Mouse (Mus musculus): ENCODE results near the gene 1190007I07Rik. TPM values are rescaled to one million over a fixed set of nuclear protein-coding genes. Genes with fewer than 3 reads are reported as not detected.
A peak's percentile ranks its signal among the peaks of the same experiment; 100 is the strongest.
"Not testable (repeated sequence)": the region's sequence is repeated elsewhere in the genome, so short reads cannot be mapped to it uniquely, and the experiment has no call there.

The 1190007I07Rik gene
- polyA plus RNA-seq, 1 experiment from 2014 or later: 35.6 TPM

DNA sequence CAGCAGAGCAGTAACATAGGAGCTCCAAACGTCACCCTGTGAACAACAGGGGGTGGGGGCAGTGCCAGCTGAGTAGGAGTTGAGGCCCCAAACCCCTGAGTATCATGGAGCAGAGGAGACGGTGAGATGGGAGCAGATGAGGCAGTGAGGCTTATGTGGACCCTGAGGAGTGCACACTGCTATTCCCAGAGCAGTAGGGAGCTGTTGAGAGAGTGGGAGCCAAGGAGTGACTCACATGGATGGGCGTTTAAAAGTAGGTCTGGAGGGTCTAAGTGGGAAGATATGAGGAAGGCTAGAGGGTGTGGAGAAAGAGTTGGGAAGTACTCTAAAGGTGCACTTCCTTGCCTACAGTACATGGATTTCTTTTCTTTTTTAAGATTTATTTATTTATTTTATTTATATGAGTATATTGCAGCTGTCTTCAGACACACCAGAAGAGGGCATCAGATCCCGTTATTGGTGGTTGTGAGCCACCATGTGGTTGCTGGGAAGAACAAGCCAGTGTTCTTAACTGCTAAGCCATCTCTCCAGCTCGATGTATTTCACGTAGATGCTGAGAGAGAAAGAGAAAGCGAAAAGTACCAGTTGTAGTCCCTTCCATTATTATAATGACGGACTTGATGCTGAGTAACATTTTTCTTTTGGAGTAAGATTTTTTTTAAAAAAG lies 16.1 kb upstream of the 1190007I07Rik start:
- Histone ChIP-seq H3K4me3 (ENCODE audit: low read depth, low read length) (no peak overlapping the region), H3K4me1 (ENCODE audit: insufficient read depth) (no peaks in the 10 kb centered on the region), H3K36me3 (ENCODE audit: insufficient read depth) (peaks cover 71% of the 10 kb centered on the region), H3K27ac (ENCODE audit: low read depth) (no peak overlapping the region), H3K9ac (no peak overlapping the region), H3K4me2 (no peak overlapping the region), H3K9me3 (ENCODE audit: low read depth, low read length) (no peaks in the 10 kb centered on the region), H3K27me3 (ENCODE audit: insufficient read depth, low read length) (no peaks in the 10 kb centered on the region)
- 88% methylated on average over 8 of the region's 8 CpGs for WGBS
- DNase-seq (no peak), ATAC-seq (ENCODE audit: insufficient read depth) (no peak)
- TF ChIP-seq CTCF (IDR thresholded peaks at IDR 0.05; ENCODE audit: low read depth): no peak

DNA sequence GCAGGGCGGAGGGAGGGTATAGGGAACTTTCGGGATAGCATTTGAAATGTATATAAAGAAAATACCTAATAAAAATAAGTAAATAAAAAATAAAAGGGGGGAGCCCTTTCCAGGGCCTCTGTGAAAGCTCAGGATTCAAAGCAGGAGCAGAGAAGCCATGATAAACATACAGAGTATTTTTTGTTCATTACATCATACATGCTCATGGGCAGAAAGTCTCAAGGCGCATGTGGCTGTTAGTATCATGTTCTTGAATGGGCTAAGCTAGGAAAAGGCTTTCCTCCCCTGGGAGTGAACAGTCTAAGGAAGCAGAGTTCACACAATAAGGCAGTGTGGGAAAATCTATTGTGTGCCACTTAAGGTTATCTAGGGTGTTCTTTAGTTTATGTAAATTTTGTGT lies 13.3 kb upstream of the 1190007I07Rik start:
- H3K4me2 ChIP-seq: no peak overlapping the region
- H3K4me3 ChIP-seq (ENCODE audit: low read depth, low read length): no peak overlapping the region
- ATAC-seq (ENCODE audit: insufficient read depth): no peak
- peaks cover 4% of the 10 kb centered on the region; the same call in 1 of the 2 replicates for H3K9me3 ChIP-seq (ENCODE audit: low read depth, low read length)
- H3K4me1 ChIP-seq (ENCODE audit: insufficient read depth): no peaks in the 10 kb centered on the region
- no peak for TF ChIP-seq CTCF (IDR thresholded peaks at IDR 0.05; ENCODE audit: low read depth)
- H3K36me3 ChIP-seq (ENCODE audit: insufficient read depth): peaks cover 59% of the 10 kb centered on the region
- no peak for DNase-seq
- no peaks in the 10 kb centered on the region for H3K27me3 ChIP-seq (ENCODE audit: insufficient read depth, low read length)
- H3K27ac ChIP-seq (ENCODE audit: low read depth): no peak overlapping the region
- no peak overlapping the region for H3K9ac ChIP-seq
- WGBS: 84% methylated on average over 3 of the region's 3 CpGs

DNA sequence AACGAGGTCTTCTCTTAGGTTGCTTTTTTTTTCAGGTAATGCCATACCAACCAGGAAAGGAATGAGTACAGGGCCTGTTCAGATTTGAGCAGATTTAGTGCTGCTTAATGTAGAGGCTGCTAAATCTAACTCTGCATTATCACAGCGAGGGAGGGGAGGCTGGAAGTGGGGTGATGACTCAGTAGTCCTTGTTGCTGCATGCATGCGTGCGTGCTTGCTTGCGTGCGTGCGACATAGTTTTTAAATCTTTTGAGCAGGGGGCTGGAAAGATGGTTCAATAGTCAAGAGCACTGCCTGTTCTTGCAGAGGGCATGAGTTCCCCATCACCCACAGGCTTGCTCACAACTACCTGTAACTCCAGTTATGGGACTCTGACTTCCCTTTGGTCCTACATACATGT lies 11.3 kb upstream of the 1190007I07Rik start:
- no peak overlapping the region for H3K27ac ChIP-seq (ENCODE audit: low read depth)
- H3K4me2 ChIP-seq: no peak overlapping the region
- no peaks in the 10 kb centered on the region for H3K27me3 ChIP-seq (ENCODE audit: insufficient read depth, low read length)
- ATAC-seq (ENCODE audit: insufficient read depth) (no peak), DNase-seq (no peak)
- peaks cover 40% of the 10 kb centered on the region for H3K36me3 ChIP-seq (ENCODE audit: insufficient read depth)
- peaks cover 4% of the 10 kb centered on the region; the same call in 1 of the 2 replicates for H3K9me3 ChIP-seq (ENCODE audit: low read depth, low read length)
- H3K4me1 ChIP-seq (ENCODE audit: insufficient read depth): 0 out of 2 replicates have a peak, but pooled peaks cover 6% of the 10 kb centered on the region
- 93% methylated on average over 7 of the region's 7 CpGs for WGBS
- TF ChIP-seq CTCF (IDR thresholded peaks at IDR 0.05; ENCODE audit: low read depth): no peak
- no peak overlapping the region for H3K4me3 ChIP-seq (ENCODE audit: low read depth, low read length)
- no peak overlapping the region for H3K9ac ChIP-seq

DNA sequence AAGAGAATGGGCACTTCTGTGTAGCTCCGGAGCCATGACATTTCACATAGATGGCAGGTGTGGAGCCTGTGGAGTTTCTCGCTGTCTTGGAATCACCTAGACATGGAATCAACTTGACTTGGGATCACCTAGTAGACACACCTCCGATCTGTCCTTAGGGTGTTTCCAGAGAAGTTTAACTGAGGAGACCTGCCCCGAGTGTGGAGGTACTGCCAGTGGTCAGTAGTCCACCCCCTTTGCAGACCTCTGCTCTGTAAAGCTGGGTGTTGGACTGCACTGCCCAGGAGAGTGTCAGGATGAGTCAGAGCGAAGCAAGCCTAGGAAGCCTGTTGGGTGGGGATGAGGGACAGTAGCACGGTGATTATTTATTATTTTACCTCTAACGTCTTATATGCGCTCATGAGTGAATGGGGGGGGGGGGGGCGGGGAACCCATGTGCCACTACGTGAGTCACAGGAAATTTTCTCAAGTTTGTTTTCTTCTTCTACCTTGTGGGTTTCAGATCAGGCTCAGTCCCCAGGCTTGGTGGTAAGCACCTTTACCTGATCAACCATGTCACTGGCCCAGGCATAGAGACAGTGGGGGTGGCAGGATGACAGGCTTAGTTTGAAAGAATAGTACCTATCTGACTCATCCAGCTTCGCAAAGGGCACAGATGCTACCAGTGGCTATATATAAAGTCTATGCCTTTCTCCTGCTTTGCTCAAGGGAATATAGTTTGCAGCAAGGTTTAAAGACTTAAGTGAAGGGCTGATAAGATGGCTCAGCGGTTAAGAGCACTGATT lies 9.7 kb upstream of the 1190007I07Rik start:
- H3K4me1 ChIP-seq (ENCODE audit: insufficient read depth): 0 out of 2 replicates have a peak, but pooled peaks cover 6% of the 10 kb centered on the region
- 92% methylated on average over 12 of the region's 12 CpGs for WGBS
- TF ChIP-seq CTCF (IDR thresholded peaks at IDR 0.05; ENCODE audit: low read depth): no peak
- H3K9me3 ChIP-seq (ENCODE audit: low read depth, low read length): peaks cover 4% of the 10 kb centered on the region; the same call in 1 of the 2 replicates
- DNase-seq: no peak
- H3K27ac ChIP-seq (ENCODE audit: low read depth): no peak overlapping the region
- no peak overlapping the region for H3K9ac ChIP-seq
- H3K36me3 ChIP-seq (ENCODE audit: insufficient read depth): peaks cover 30% of the 10 kb centered on the region
- no peaks in the 10 kb centered on the region for H3K27me3 ChIP-seq (ENCODE audit: insufficient read depth, low read length)
- H3K4me2 ChIP-seq: no peak overlapping the region
- H3K4me3 ChIP-seq (ENCODE audit: low read depth, low read length): no peak overlapping the region
- ATAC-seq (ENCODE audit: insufficient read depth): no peak

DNA sequence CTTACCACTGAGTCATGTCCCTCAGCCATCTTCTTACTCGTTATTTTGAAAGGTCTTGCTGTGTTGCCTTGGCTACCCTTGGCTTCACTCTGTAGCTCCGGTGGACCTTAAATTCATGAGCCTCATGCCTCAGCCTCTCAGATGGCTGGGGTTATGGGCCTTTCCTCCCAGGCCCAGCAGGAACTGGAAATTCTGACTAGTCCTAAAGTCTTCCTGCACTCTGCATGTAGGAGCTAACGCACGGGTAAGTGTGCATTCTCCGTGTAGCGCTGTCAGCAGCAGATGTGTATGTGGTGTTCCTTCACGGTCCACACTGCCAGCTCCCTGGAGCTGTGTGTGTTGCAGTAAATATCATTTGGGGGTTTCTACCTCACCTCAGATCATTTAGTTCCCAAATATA lies 8.1 kb upstream of the 1190007I07Rik start:
- no peak for ATAC-seq (ENCODE audit: insufficient read depth)
- Histone ChIP-seq H3K36me3 (ENCODE audit: insufficient read depth) (peaks cover 20% of the 10 kb centered on the region), H3K9ac (peak overlapping the region; percentile 88), H3K4me3 (ENCODE audit: low read depth, low read length) (peak overlapping the region; percentile 77; the same call in 1 of the 2 replicates), H3K27me3 (ENCODE audit: insufficient read depth, low read length) (no peaks in the 10 kb centered on the region), H3K4me1 (ENCODE audit: insufficient read depth) (0 out of 2 replicates have a peak, but pooled peaks cover 6% of the 10 kb centered on the region), H3K27ac (ENCODE audit: low read depth) (no peak overlapping the region), H3K4me2 (peak overlapping the region; percentile 84), H3K9me3 (ENCODE audit: low read depth, low read length) (peaks cover 4% of the 10 kb centered on the region; the same call in 1 of the 2 replicates)
- no peak for DNase-seq
- WGBS: 83% methylated on average over 7 of the region's 7 CpGs
- TF ChIP-seq CTCF (IDR thresholded peaks at IDR 0.05; ENCODE audit: low read depth): no peak

DNA sequence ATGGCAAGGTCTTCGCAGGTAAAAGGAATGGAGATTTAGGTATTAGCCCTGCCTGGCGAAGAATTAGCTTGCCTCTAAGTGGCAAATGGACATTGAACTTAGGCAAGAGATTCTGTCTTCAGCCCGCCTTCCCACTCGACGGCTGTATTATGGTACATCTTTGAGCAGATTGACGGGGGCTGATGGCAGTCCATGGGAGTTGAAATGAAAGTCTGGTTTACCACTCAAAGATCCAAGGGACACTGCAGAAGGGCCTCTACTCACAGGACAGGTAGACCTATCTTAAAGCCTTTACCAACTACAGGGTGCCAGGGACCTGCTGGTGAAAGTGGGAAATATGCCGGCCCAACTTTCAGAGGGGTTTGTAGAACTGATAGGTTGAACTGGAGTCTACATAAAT lies 7.5 kb upstream of the 1190007I07Rik start:
- Histone ChIP-seq H3K9ac (peak overlapping the region; percentile 88), H3K27me3 (ENCODE audit: insufficient read depth, low read length) (no peaks in the 10 kb centered on the region), H3K27ac (ENCODE audit: low read depth) (peak overlapping the region; percentile 83), H3K9me3 (ENCODE audit: low read depth, low read length) (peaks cover 4% of the 10 kb centered on the region; the same call in 1 of the 2 replicates), H3K4me2 (peak overlapping the region; percentile 84), H3K4me1 (ENCODE audit: insufficient read depth) (0 out of 2 replicates have a peak, but pooled peaks cover 6% of the 10 kb centered on the region), H3K4me3 (ENCODE audit: low read depth, low read length) (peak overlapping the region; percentile 77), H3K36me3 (ENCODE audit: insufficient read depth) (peaks cover 19% of the 10 kb centered on the region)
- no peak for TF ChIP-seq CTCF (IDR thresholded peaks at IDR 0.05; ENCODE audit: low read depth)
- 13% methylated on average over 7 of the region's 7 CpGs for WGBS
- DNase-seq: no peak
- no peak for ATAC-seq (ENCODE audit: insufficient read depth)

DNA sequence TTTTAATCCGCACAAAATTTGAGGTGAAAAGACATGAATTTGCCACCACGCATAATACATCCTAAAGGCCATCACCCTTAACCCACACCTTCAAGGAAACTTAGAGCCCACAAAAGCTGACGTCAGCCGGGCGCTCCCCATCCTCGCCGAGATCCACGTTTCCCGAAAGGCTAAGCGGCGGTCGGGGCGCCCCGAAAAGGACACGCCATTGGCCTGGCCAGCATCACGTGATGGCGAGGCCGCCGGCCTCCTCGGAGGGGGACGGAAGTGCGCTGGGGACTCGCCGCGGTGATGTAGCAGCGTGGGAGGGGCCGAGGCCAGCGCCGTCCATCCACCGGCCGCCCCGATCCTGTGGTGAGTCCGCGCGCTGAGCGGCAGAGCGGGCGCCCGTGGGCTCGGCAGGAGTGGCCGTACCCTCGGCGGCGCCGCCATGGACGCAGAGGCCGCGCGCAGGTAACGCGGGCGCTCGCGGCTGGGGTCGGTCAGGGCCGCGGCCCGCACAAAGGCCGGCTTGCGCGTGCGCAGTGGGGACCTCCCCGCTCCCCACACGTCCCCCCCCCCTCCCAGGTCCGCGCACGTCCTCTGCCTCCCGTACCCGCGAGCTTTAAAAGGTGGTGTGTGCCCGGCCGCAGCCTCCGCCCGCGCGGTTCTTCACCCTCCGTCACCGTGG lies 6.7 kb upstream of the 1190007I07Rik start, which contains the start of gene Tdg:
Tdg (plus strand) TSS at position 243 of the 670 bp plus-strand sequence.
- peak; percentile 98 for DNase-seq
- peak within 1 kb of the TSS; percentile 77 for H3K4me3 ChIP-seq (ENCODE audit: low read depth, low read length)
- peak within 1 kb of the TSS; percentile 89 for H3K27ac ChIP-seq (ENCODE audit: low read depth)
- H3K9ac ChIP-seq: peak within 1 kb of the TSS; percentile 88
- WGBS: 0% methylated on average over 69 of the region's 78 CpGs
- ATAC-seq (ENCODE audit: insufficient read depth): peak; percentile 97
- peaks cover 15% of the 10 kb centered on the region for H3K36me3 ChIP-seq (ENCODE audit: insufficient read depth)
- peak within 1 kb of the TSS; percentile 84 for H3K4me2 ChIP-seq
- H3K4me1 ChIP-seq (ENCODE audit: insufficient read depth); H3K9me3 ChIP-seq (ENCODE audit: low read depth, low read length); H3K27me3 ChIP-seq (ENCODE audit: insufficient read depth, low read length): not testable (repeated sequence)
